In genomic region chr5:142961881-142962443, GRCm38 (mm10) we compare ENCODE assay signal across 7 mouse cellular contexts. TPM values are rescaled to one million over a fixed set of nuclear protein-coding genes. Genes with fewer than 3 reads are reported as not detected.
DNase-seq lines count a peak whose midpoint lies in the region; ATAC-seq and TF ChIP-seq lines count a peak whose summit lies in the region.

No protein-coding gene starts in this region.

- H3K9me3 ChIP-seq in E14TG2a.4 (ENCODE audit: low read length): no peaks in the 10 kb centered on the region
- H3K9me3 ChIP-seq in hindbrain, embryonic 13.5 days: no peaks in the 10 kb centered on the region
- no peaks in the 10 kb centered on the region for H3K9me3 ChIP-seq in limb, embryonic 10.5 days (replicated peaks)
- no peaks in the 10 kb centered on the region for H3K9me3 ChIP-seq in midbrain, embryonic 13.5 days

- peak overlapping the region; percentile 100 for H3K9ac ChIP-seq in hindbrain, embryonic 13.5 days
- peak overlapping the region; percentile 100 for H3K9ac ChIP-seq in midbrain, embryonic 13.5 days (replicated peaks)

- WGBS in hindbrain, embryonic 13.5 days: 0% methylated on average over 39 of the region's 43 CpGs
- WGBS in limb, embryonic 10.5 days: under 1% methylated on average over 43 of the region's 43 CpGs
- under 1% methylated on average over 43 of the region's 43 CpGs for WGBS in midbrain, embryonic 13.5 days

- peak overlapping the region; percentile 98 for H3K27ac ChIP-seq in hindbrain, embryonic 13.5 days
- peak overlapping the region; percentile 98 for H3K27ac ChIP-seq in limb, embryonic 10.5 days
- peak overlapping the region; percentile 99 for H3K27ac ChIP-seq in midbrain, embryonic 13.5 days

- H3K4me1 ChIP-seq in E14TG2a.4 (replicated peaks; ENCODE audit: low read depth, low read length): peaks cover 76% of the 10 kb centered on the region
- H3K4me1 ChIP-seq in hindbrain, embryonic 13.5 days (replicated peaks): peaks cover 48% of the 10 kb centered on the region
- peaks cover 40% of the 10 kb centered on the region for H3K4me1 ChIP-seq in limb, embryonic 10.5 days
- H3K4me1 ChIP-seq in midbrain, embryonic 13.5 days (replicated peaks): peaks cover 48% of the 10 kb centered on the region

- H3K27me3 ChIP-seq in E14TG2a.4 (ENCODE audit: insufficient read depth, low read length): peaks cover 12% of the 10 kb centered on the region
- no peaks in the 10 kb centered on the region for H3K27me3 ChIP-seq in hindbrain, embryonic 13.5 days
- no peaks in the 10 kb centered on the region for H3K27me3 ChIP-seq in limb, embryonic 10.5 days (ENCODE audit: low read depth, poor library complexity, severe bottlenecking)
- no peaks in the 10 kb centered on the region for H3K27me3 ChIP-seq in midbrain, embryonic 13.5 days

- ATAC-seq in hindbrain, embryonic 13.5 days (ENCODE audit: low FRiP score): peak; percentile 52
- peak; percentile 70 for ATAC-seq in midbrain, embryonic 13.5 days

- DNase-seq in ZHBTc4 (ENCODE audit: low read depth, low spot score): peak; percentile 98
- peak; percentile 95 for DNase-seq in forelimb bud, embryonic 11.5 days (ENCODE audit: low read depth, low spot score)
- peak; percentile 96 for DNase-seq in limb, embryonic 10.5 days (ENCODE audit: low spot score)
- DNase-seq in urinary bladder, adult 2 months (ENCODE audit: low spot score): peak; percentile 53

- H3K36me3 ChIP-seq in E14TG2a.4 (ENCODE audit: insufficient read depth, low read length): peaks cover 26% of the 10 kb centered on the region
- peaks cover 10% of the 10 kb centered on the region for H3K36me3 ChIP-seq in hindbrain, embryonic 13.5 days
- H3K36me3 ChIP-seq in limb, embryonic 10.5 days: peaks cover 48% of the 10 kb centered on the region
- H3K36me3 ChIP-seq in midbrain, embryonic 13.5 days: peaks cover 15% of the 10 kb centered on the region

- H3K4me2 ChIP-seq in hindbrain, embryonic 13.5 days: peak overlapping the region; percentile 100
- peak overlapping the region; percentile 94 for H3K4me2 ChIP-seq in midbrain, embryonic 13.5 days (replicated peaks)

- peak overlapping the region; percentile 92 for H3K4me3 ChIP-seq in E14TG2a.4 (replicated peaks; ENCODE audit: low read length)
- peak overlapping the region; percentile 100 for H3K4me3 ChIP-seq in hindbrain, embryonic 13.5 days
- H3K4me3 ChIP-seq in limb, embryonic 10.5 days: peak overlapping the region; percentile 85
- peak overlapping the region; percentile 99 for H3K4me3 ChIP-seq in midbrain, embryonic 13.5 days (replicated peaks)

- no peak for TF ChIP-seq CTCF in E14TG2a.4 (conservative IDR thresholded peaks at IDR 0.05; ENCODE audit: low read length)

RNA-seq across cellular contexts. Expression of gene Fscn1, which starts 1.8 kb away (rescaled TPM):
- 484 and 516 TPM in 2 replicates for polyA plus RNA-seq in hindbrain, embryonic 13.5 days (2015; fragmentation: Nextera tagmentation; extraction: Ambion mirVana)
- polyA plus RNA-seq in limb, embryonic 10.5 days (2016; fragmentation: Nextera tagmentation; extraction: Ambion mirVana): 806 and 864 TPM in 2 replicates
- 555 TPM in 2 replicates for polyA plus RNA-seq in midbrain, embryonic 13.5 days (2015; fragmentation: Nextera tagmentation; extraction: Ambion mirVana)
- 63.4 and 69.0 TPM in 2 replicates for polyA plus RNA-seq in urinary bladder, adult 2 months (2012; rRNA removed)

RNA-seq across cellular contexts. Expression of gene Actb, which starts 55.4 kb away (rescaled TPM):
- polyA plus RNA-seq in hindbrain, embryonic 13.5 days (2015; fragmentation: Nextera tagmentation; extraction: Ambion mirVana): 17,657 and 17,716 TPM in 2 replicates
- polyA plus RNA-seq in limb, embryonic 10.5 days (2016; fragmentation: Nextera tagmentation; extraction: Ambion mirVana): 13,950 and 14,682 TPM in 2 replicates
- polyA plus RNA-seq in midbrain, embryonic 13.5 days (2015; fragmentation: Nextera tagmentation; extraction: Ambion mirVana): 15,567 and 17,404 TPM in 2 replicates
- 5,740 and 7,458 TPM in 2 replicates for polyA plus RNA-seq in urinary bladder, adult 2 months (2012; rRNA removed)

Comparison
In these comparisons a context has a peak if more than half of its experiments do, and no peak if none do; other contexts are left out.
1. Peak in every context shown above with its lines: DNase-seq, ATAC-seq, H3K4me3 ChIP-seq and H3K27ac ChIP-seq.